ENCODE assay signal across 8 mouse cellular contexts in genomic region chr9:53535416-53536320, GRCm38 (mm10). TPM values are rescaled to one million over a fixed set of nuclear protein-coding genes. Genes with fewer than 3 reads are reported as not detected.
DNase-seq lines count a peak whose midpoint lies in the region; ATAC-seq and TF ChIP-seq lines count a peak whose summit lies in the region.

No protein-coding gene starts in this region.

- peak overlapping the region; percentile 66 for H3K9ac ChIP-seq in intestine, embryonic 16.5 days (ENCODE audit: low read depth, low read length)
- H3K9ac ChIP-seq in liver, postnatal 0 days (replicated peaks): peak overlapping the region; percentile 71

- DNase-seq in cerebellum, adult 18-20 months: peak; percentile 13 to 20
- no peak for DNase-seq in cerebellum, adult 11 months
- DNase-seq in R1 (ENCODE audit: low read depth, low spot score): peak; percentile 19
- DNase-seq in liver, postnatal 0 days: peak; percentile 45
- DNase-seq in spleen, postnatal 10 days (ENCODE audit: low spot score in 2 of 2): peak; percentile 18 to 24
- DNase-seq in frontal cortex, postnatal 25 days (ENCODE audit: low spot score in 2 of 2): no peak

- no peak for TF ChIP-seq CTCF in embryonic fibroblast, embryonic 13.5 days (IDR thresholded peaks at IDR 0.05; ENCODE audit: borderline replicate concordance, insufficient read depth, low read length)
- TF ChIP-seq CTCF in liver, postnatal 0 days (IDR thresholded peaks at IDR 0.05; ENCODE audit: low read depth): no peak

- 11% methylated on average over 17 of the region's 17 CpGs for WGBS in intestine, embryonic 16.5 days
- WGBS in liver, postnatal 0 days (ENCODE audit: insufficient replicate concordance): 9% methylated on average over 17 of the region's 17 CpGs

- peaks cover 3% of the 10 kb centered on the region for H3K4me1 ChIP-seq in embryonic fibroblast, embryonic 13.5 days (ENCODE audit: control insufficient read depth, insufficient read depth, low read length)
- peaks cover 8% of the 10 kb centered on the region for H3K4me1 ChIP-seq in intestine, embryonic 16.5 days (ENCODE audit: control insufficient read depth, insufficient read depth, low read length)
- H3K4me1 ChIP-seq in liver, postnatal 0 days (ENCODE audit: insufficient read depth): peaks cover 11% of the 10 kb centered on the region

- peak overlapping the region; percentile 86 for H3K4me3 ChIP-seq in embryonic fibroblast, embryonic 13.5 days (ENCODE audit: insufficient read depth, low read length)
- H3K4me3 ChIP-seq in intestine, embryonic 16.5 days (ENCODE audit: low read length): peak overlapping the region; percentile 60
- peak overlapping the region; percentile 89 for H3K4me3 ChIP-seq in liver, postnatal 0 days (ENCODE audit: low read depth, low read length)

- no peak for TF ChIP-seq POLR2A in embryonic fibroblast, embryonic 13.5 days (IDR thresholded peaks at IDR 0.05; ENCODE audit: low read depth, low read length)

- H3K36me3 ChIP-seq in intestine, embryonic 16.5 days (ENCODE audit: control insufficient read depth, insufficient read depth, low read length): peaks cover 3% of the 10 kb centered on the region; the same call in 1 of the 2 replicates
- H3K36me3 ChIP-seq in liver, postnatal 0 days (replicated peaks; ENCODE audit: insufficient read depth, low read length): peaks cover 7% of the 10 kb centered on the region; the same call in 1 of the 2 replicates

- ATAC-seq in intestine, embryonic 16.5 days: 0 out of 2 replicates have a peak, but pooled peaks have one; percentile 30
- no peak for ATAC-seq in liver, postnatal 0 days

- no peaks in the 10 kb centered on the region for H3K9me3 ChIP-seq in intestine, embryonic 16.5 days (ENCODE audit: control insufficient read depth, low read length)
- H3K9me3 ChIP-seq in liver, postnatal 0 days (ENCODE audit: low read length): no peaks in the 10 kb centered on the region

- no peak for TF ChIP-seq EP300 in liver, postnatal 0 days (IDR thresholded peaks at IDR 0.05; ENCODE audit: low read depth)

- H3K27ac ChIP-seq in embryonic fibroblast, embryonic 13.5 days (ENCODE audit: insufficient read depth, low read length): no peak overlapping the region; the same call in 1 of the 2 replicates
- peak overlapping the region; percentile 82 for H3K27ac ChIP-seq in intestine, embryonic 16.5 days (ENCODE audit: low read length)
- H3K27ac ChIP-seq in liver, postnatal 0 days (ENCODE audit: low read depth): peak overlapping the region; percentile 82

- no peaks in the 10 kb centered on the region for H3K27me3 ChIP-seq in intestine, embryonic 16.5 days (replicated peaks; ENCODE audit: control insufficient read depth, insufficient read depth, low read length)
- no peaks in the 10 kb centered on the region for H3K27me3 ChIP-seq in liver, postnatal 0 days (ENCODE audit: insufficient read depth, low read length)

- H3K4me2 ChIP-seq in intestine, embryonic 16.5 days (ENCODE audit: low read depth, low read length): peak overlapping the region; percentile 81
- peak overlapping the region; percentile 99 for H3K4me2 ChIP-seq in liver, postnatal 0 days (ENCODE audit: low read depth, low read length)

RNA-seq across cellular contexts. Expression of gene Atm, which starts 0.9 kb away (rescaled TPM):
- polyA plus RNA-seq in embryonic fibroblast, embryonic 13.5 days (2011; ENCODE audit: insufficient read length, low read depth, missing spikeins): 19.3 and 19.9 TPM in 2 replicates
- 8.4 and 9.5 TPM in 2 replicates for polyA plus RNA-seq in intestine, embryonic 16.5 days (2015; fragmentation: Nextera tagmentation; extraction: Ambion mirVana)
- 1.3 and 2.4 TPM in 2 replicates for polyA plus RNA-seq in liver, postnatal 0 days (2015; fragmentation: Nextera tagmentation; extraction: Ambion mirVana)

RNA-seq across cellular contexts. Expression of gene Npat, which starts 1.2 kb away (rescaled TPM):
- 24.1 and 27.7 TPM in 2 replicates for polyA plus RNA-seq in embryonic fibroblast, embryonic 13.5 days (2011; ENCODE audit: insufficient read length, low read depth, missing spikeins)
- polyA plus RNA-seq in intestine, embryonic 16.5 days (2015; fragmentation: Nextera tagmentation; extraction: Ambion mirVana): 10.6 and 11.7 TPM in 2 replicates
- 3.3 and 3.9 TPM in 2 replicates for polyA plus RNA-seq in liver, postnatal 0 days (2015; fragmentation: Nextera tagmentation; extraction: Ambion mirVana)

Comparison
In these comparisons a context has a peak if more than half of its experiments do, and no peak if none do; other contexts are left out.
1. DNase-seq: peak in cerebellum, adult 18-20 months (2 of 2), R1 (single experiment), liver, postnatal 0 days (single experiment) and spleen, postnatal 10 days (2 of 2); none in cerebellum, adult 11 months (single experiment) and frontal cortex, postnatal 25 days (0 of 2).
2. Peak in every context shown above with its lines, with median percentiles within 50 percentile points of each other: H3K4me3 ChIP-seq.